Mouse (Mus musculus): ENCODE data around the gene Rpl22.

Rpl22 gene

GRCm38 (mm10) chr4:152296874-152297861 lies 28.4 kb upstream of the Rpl22 start, which contains the start of gene Icmt:
Gene Icmt (plus strand): TSS chr4:152297227.
- peak; percentile 100 for DNase-seq

GRCm38 (mm10) chr4:152298836-152299235 lies 26.7 kb upstream of the Rpl22 start:
- no peak for DNase-seq

- peak in 1 of 2 experiments; percentile 62 for DNase-seq
Observed at GRCm38 (mm10) chr4:152300375-152300774, 25.2 kb upstream of the Rpl22 start.

GRCm38 (mm10) chr4:152302012-152302411 lies 23.5 kb upstream of the Rpl22 start:
- DNase-seq = no peak

- no peak for DNase-seq
Observed at GRCm38 (mm10) chr4:152303172-152303571, 22.4 kb upstream of the Rpl22 start.

- peak; percentile 62 to 63 for DNase-seq
Observed at GRCm38 (mm10) chr4:152304685-152305084, 20.9 kb upstream of the Rpl22 start.

- DNase-seq = no peak
Observed at GRCm38 (mm10) chr4:152305991-152306390, 19.6 kb upstream of the Rpl22 start.

- DNase-seq = no peak
Observed at GRCm38 (mm10) chr4:152307542-152307941, 18.0 kb upstream of the Rpl22 start.

GRCm38 (mm10) chr4:152312186-152312585 lies 13.4 kb upstream of the Rpl22 start:
- no peak for DNase-seq

GRCm38 (mm10) chr4:152313211-152313632 lies 12.3 kb upstream of the Rpl22 start:
- no peak for DNase-seq

- DNase-seq = peak in 1 of 2 experiments; percentile 82
Observed at GRCm38 (mm10) chr4:152313934-152314333, 11.6 kb upstream of the Rpl22 start.

GRCm38 (mm10) chr4:152315498-152316213 lies 9.9 kb upstream of the Rpl22 start:
- DNase-seq = no peak

- peak; percentile 45 to 65 for DNase-seq
Observed at GRCm38 (mm10) chr4:152317631-152318033, 7.9 kb upstream of the Rpl22 start.

- peak; percentile 69 to 77 for DNase-seq
Observed at GRCm38 (mm10) chr4:152318517-152319234, 6.9 kb upstream of the Rpl22 start, which contains the start of gene Rnf207. Gene Rnf207 (minus strand): TSS chr4:152318993.

GRCm38 (mm10) chr4:152321464-152321863 lies 4.1 kb upstream of the Rpl22 start:
- no peak for DNase-seq

- no peak for DNase-seq
Observed at GRCm38 (mm10) chr4:152324641-152325562, 640 bp upstream of the Rpl22 start.

GRCm38 (mm10) chr4:152326543-152326942 lies 1.0 kb downstream of the Rpl22 start:
- no peak for DNase-seq

- peak in 1 of 2 experiments; percentile 75 for DNase-seq
Observed at GRCm38 (mm10) chr4:152328691-152329090, 3.1 kb downstream of the Rpl22 start.

- DNase-seq = peak in 1 of 2 experiments; percentile 68
Observed at GRCm38 (mm10) chr4:152332952-152333351, 7.4 kb downstream of the Rpl22 start.

GRCm38 (mm10) chr4:152333587-152333986 lies 8.0 kb downstream of the Rpl22 start:
- no peak for DNase-seq

GRCm38 (mm10) chr4:152337772-152338171 lies 12.2 kb downstream of the Rpl22 start:
- peak in 1 of 2 experiments; percentile 30 for DNase-seq

All from cerebellum, postnatal 14 days (tissue).